Mouse (Mus musculus) brain, embryonic 14.5 days (tissue): ENCODE measurements around the gene Kif5c.

Experiments
- CTCF ChIP-seq: fragments of 200-500 bp; IDR thresholded peaks from 2 replicates; pipeline ENCODE4 v1.5.1; 2012; ENCODE audit warnings: inconsistent platforms, mild to moderate bottlenecking, moderate library complexity, borderline replicate concordance; ENCODE audit not compliant: insufficient read depth, insufficient read length; ENCODE audit errors: extremely low read depth
- POLR2A ChIP-seq: fragments of 200-500 bp; IDR thresholded peaks from 2 replicates; pipeline ENCODE4 v1.6.1; 2012; ENCODE audit warnings: mild to moderate bottlenecking, inconsistent platforms, borderline replicate concordance; ENCODE audit not compliant: poor library complexity, insufficient read depth, insufficient read length, severe bottlenecking; ENCODE audit errors: extremely low read depth

GRCm38 (mm10) chr2:49817151-49817550 lies 198.1 kb downstream of the Kif5c start:
- no peak for TF ChIP-seq POLR2A
- no peak for TF ChIP-seq CTCF
